Mouse (Mus musculus) testis, postnatal 14 days (tissue): ENCODE results near the gene Syngr1.

ENCODE experiments used
- DNase-seq: peaks from one replicate; pipeline ENCODE4 v3.0.0; 2021; ENCODE audit warnings: low spot score

The Syngr1 gene

DNA sequence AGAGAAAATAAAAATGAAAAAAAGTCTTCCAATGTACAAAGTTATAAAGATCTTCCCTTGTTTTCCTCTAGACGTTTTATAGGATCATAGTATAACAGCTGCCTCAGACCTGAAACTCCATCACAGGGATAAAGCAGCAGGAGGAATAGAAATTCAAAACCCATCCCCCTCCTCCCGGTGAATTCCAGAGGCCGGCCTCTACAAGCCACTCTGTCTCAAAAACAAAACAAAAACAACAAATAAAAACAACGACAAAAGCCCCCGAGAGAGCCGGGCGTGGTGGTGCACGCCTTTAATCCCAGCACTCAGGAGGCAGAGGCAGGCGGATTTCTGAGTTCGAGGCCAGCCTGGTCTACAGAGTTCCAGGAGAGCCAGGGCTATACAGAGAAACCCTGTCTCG lies 979 bp upstream of the Syngr1 start:
- no peak for DNase-seq

- DNase-seq, result no peak
Observed at GRCm38 (mm10) chr15:80090741-80091120, 403 bp upstream of the Syngr1 start.

DNA sequence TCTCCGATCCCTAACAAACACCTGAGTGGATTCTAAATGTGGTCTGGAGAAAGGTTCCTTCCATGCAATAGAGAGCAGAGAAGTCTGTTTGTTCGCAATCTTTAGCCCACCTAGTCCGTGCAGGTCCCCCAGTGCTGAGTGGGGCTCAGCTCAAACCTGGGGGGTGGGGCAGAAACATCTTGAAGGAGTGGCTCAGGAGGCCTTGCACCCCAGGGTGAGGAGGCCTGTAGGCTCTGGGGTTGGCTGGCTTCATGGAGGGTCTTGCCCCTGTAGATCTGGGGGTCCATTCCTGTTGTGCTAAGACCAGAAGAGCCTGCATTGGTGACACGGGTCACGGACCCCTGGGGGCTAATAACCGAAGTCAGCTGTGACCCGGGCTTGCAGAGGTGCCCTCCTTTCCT lies 907 bp downstream of the Syngr1 start:
- DNase-seq, result no peak

DNA sequence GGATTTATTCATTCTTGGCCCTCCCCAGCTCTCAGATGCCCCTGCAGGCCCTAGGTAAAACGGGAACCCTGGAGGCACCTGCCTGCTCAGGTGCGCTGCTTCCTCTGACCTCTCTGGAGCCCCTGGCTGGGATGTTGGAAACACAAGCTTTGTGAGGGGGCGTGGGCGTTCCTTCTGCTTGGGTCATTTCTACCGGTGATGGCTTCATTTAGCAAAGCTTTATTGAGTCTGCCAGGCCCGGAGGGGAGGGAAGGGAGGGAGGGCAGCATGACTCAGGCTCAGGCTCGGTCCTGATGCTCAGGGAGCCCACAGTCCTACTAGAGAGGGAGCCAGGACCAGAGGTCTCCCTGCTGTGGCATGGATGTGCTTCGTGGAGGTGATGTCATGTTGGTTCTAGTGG lies 1.5 kb downstream of the Syngr1 start:
- DNase-seq, result no peak

DNA sequence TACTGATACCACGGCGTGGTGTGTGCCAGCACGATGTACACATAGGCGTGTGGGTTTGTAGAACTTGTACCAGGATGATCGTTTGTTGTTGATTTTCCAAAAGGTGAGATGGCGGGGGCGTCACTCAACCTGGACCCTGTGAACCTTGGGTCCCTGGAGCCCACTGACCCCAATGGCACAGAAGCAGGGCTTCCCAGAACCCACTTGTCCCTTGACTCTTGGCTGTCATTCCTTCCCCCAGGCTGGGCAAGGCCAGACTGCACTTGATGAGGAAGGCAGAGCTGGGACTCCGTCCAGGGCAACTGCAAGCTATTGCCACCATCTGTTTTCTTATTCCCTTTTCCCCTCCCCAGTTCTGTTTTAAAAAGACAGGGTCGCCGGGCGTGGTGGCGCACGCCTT lies 3.1 kb downstream of the Syngr1 start:
- no peak for DNase-seq

DNA sequence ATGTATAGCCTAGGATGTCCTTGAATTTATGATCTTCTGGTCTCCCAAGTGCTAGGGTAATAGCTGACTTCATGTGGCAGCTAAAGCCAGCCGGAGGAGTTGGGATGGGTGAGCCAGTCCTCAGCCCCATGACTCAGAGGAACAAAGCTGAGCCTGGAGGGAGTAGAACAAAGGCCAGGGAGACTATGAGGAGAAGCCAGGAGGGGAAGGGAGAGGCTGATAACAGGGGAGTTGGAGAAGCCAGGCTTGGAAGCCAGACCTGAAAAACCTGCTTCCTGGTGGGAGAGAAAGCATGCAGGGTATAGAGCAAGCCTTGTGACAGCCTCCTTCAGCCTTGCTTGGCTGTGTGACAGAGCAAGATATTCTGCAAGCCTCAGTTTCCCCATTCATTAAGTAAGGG lies 4.5 kb downstream of the Syngr1 start:
- no peak for DNase-seq

DNA sequence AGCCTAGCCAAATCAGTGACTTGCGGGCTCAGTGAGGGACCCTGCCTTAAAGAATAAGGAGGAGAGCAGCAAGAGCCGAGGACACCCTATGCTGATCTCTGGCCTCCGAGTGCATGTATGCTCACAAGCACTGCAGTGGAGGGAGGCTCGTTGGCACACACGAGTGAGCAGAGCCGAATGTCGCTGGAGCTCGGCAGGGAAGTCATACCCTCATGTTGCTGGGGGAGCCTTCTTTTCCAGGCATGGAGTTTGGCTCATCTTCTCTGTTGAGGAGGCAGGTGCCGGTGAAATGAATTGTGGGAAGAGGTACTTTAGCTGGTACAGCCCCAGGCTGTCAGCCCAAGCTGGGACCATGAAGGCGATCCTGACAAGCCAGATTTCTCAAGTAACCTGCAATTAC lies 5.3 kb downstream of the Syngr1 start:
- DNase-seq, result no peak

DNA sequence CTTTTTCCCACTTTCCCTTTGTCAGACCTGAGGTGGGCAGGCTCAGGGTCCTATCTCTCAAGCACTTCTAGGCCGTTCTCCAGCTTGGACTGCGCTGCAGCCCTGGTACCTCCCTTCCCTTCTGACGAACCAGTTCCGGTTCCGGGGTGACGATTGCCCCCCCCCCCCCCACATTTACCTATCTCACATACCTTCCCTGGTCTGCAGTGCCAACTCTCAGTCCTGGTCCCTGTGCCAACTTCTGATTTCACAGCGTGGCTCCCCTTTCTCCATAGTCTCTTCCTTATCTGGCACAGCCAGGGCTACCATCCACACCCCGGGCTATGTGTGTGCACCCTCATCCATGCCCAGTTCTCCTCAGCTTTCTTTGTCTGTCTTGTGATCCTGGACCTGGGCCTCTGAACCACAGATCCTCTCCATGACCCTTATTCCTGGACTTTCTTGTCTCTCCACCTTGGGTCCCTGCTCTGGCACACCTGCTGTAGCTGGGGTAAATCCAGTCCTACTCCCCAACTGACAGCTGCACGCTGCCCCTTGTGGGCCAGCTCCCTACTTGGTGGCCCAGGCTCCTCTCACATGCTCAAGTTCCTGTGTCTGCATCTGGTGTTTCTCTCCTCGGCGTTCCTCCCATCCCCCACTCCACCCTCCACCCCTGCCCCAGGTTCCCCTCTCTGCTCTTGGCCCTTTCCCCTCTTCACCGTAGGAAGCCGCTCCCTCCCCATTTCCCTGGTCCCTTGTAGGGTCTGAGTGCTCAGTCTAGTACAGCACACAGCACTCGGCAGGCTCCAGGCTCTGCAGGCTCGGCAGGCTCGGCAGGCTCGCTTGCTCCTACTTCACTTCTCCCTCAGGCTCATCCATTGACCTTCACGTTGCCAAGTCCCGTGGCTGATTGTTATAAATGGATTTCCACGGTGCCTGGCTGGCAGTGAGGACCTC lies 6.1 kb downstream of the Syngr1 start:
- no peak for DNase-seq

GRCm38 (mm10) chr15:80097999-80098461 lies 6.9 kb downstream of the Syngr1 start:
- DNase-seq, result no peak

DNA sequence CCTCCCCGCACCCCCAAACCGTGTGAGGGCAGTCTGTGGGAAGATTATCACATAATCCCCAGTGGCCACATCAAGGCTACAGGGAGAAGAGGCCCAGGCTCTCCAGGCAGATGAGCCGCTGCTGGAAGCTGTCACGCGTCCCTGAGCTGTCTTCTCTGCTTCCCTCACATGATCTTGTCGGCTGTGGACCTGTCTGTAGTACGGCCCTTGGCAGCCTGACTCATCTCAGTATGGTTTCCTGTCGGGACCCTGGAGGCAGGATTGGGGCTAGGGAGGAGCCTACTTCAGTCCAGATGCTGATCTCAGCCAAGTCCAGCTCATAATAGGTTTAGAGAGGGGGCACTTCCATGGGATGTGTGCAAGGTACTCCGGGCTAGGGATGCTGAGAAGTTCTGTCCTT lies 7.7 kb downstream of the Syngr1 start:
- DNase-seq, result no peak

DNA sequence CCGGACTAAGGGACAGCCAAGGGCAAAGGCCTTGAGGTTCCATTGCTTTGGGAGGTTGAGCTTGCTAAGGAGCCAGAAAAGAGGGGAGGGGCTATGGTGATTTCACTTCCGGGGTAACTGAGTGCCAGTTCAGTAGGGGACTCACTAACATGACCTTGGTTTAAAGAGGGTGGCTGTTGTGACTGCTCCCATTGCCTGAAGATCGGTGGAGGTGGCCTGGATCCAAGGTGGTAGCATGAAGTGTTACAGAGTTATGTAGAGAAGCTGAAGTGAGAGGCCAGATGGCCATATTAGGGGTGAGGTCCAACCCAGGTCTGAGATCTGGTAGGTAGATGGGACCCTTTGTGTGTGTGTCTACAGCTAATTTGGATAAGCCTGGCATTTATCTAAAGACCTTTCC lies 8.3 kb downstream of the Syngr1 start:
- DNase-seq, result no peak

GRCm38 (mm10) chr15:80100196-80100595 lies 9.1 kb downstream of the Syngr1 start:
- DNase-seq, result no peak

GRCm38 (mm10) chr15:80100871-80101270 lies 9.7 kb downstream of the Syngr1 start:
- DNase-seq, result no peak

GRCm38 (mm10) chr15:80101503-80101902 lies 10.4 kb downstream of the Syngr1 start:
- DNase-seq, result no peak

- DNase-seq, result no peak
Observed at GRCm38 (mm10) chr15:80102495-80102894, 11.4 kb downstream of the Syngr1 start.

GRCm38 (mm10) chr15:80105490-80106410 lies 14.6 kb downstream of the Syngr1 start:
- no peak for DNase-seq

DNA sequence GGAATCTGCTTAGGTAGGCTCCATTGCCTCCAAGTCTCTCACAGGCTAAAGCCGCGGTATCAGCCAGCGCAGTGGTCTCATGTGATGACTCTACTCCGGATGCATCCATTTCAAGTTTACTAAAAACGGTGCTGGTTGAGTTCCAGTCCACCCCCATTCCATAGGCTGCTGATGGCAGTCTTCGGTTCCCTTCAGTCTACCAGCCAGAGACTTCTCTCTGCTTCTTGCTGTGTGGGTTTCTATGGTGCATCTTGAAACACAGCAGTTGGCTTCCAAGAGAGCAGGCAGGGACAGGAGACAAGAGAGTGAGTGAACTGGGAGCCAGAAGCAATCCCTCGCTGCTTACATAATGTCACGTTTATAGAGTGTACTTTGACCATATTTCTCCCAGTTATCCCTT lies 16.0 kb downstream of the Syngr1 start:
- DNase-seq, result no peak

GRCm38 (mm10) chr15:80107575-80107974 lies 16.4 kb downstream of the Syngr1 start:
- no peak for DNase-seq

- DNase-seq, result no peak
Observed at GRCm38 (mm10) chr15:80111436-80111835, 20.3 kb downstream of the Syngr1 start.

GRCm38 (mm10) chr15:80112499-80112898 lies 21.4 kb downstream of the Syngr1 start:
- no peak for DNase-seq

GRCm38 (mm10) chr15:80114414-80114813 lies 23.3 kb downstream of the Syngr1 start:
- no peak for DNase-seq

DNA sequence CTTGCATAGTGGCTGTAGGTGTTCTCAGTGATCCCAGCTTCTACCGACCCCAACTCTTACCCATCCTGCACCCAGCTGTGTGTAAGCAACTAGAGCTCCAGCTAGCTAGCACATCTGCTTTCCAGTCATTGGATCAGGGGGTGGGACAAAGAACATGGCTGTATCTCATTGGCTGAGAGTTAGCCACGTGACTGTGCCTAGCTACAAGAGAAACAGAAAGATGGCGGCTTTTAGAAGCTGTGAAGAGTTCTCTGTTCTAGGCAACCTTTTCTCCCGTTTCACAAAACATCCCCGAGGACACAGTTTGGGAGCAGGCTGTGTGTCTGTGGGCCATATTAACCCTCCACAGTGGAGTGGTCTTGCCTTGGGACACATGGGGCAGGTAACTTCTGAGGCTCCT lies 24.1 kb downstream of the Syngr1 start:
- peak; percentile 85 for DNase-seq
